Mouse (Mus musculus) hindbrain, embryonic 14.5 days (tissue): ENCODE data around the gene Coq10a. TPM values are rescaled to one million over a fixed set of nuclear protein-coding genes. Genes with fewer than 3 reads are reported as not detected.
"Not testable (repeated sequence)": the region's sequence is repeated elsewhere in the genome, so short reads cannot be mapped to it uniquely, and the experiment has no call there.

Experiments used
- ATAC-seq: fragments of 200-750 bp; cut with Nextera tagmentation; 2 replicates; pipeline ENCODE4 v1.8.0; 2017; ENCODE audit warnings: moderate number of reproducible peaks, mild to moderate bottlenecking, moderate TSS enrichment, moderate library complexity; ENCODE audit not compliant: low FRiP score
- DNase-seq: peaks from one replicate; pipeline ENCODE4 v3.0.0-alpha.2; 2015; ENCODE audit warnings: low spot score
- H3K27ac ChIP-seq: fragments of 300-500 bp; sonication (generic); 2 replicates; pipeline ENCODE4 v1.5.1; 2014; ENCODE audit warnings: mild to moderate bottlenecking, moderate library complexity
- H3K27me3 ChIP-seq: fragments of 300-500 bp; sonication (generic); 2 replicates; pipeline ENCODE4 v1.6.1; 2014; ENCODE audit warnings: mild to moderate bottlenecking, low read length, mixed read lengths; ENCODE audit not compliant: control insufficient read depth, insufficient read depth
- H3K36me3 ChIP-seq: fragments of 300-500 bp; sonication (generic); replicated peaks from 2 replicates; pipeline ENCODE4 v1.6.1; 2014; ENCODE audit not compliant: control insufficient read depth, insufficient read depth
- H3K4me1 ChIP-seq: fragments of 300-500 bp; sonication (generic); replicated peaks from 2 replicates; pipeline ENCODE4 v1.6.1; 2014; ENCODE audit warnings: antibody characterized with exemption, low read length, mixed read lengths; ENCODE audit not compliant: control insufficient read depth, insufficient read depth
- H3K4me2 ChIP-seq: fragments of 300-500 bp; sonication (generic); replicated peaks from 2 replicates; pipeline ENCODE4 v1.6.1; 2014; ENCODE audit warnings: mild to moderate bottlenecking, moderate library complexity
- H3K4me3 ChIP-seq: fragments of 300-500 bp; sonication (generic); replicated peaks from 2 replicates; pipeline ENCODE4 v1.5.1; 2014; ENCODE audit warnings: mild to moderate bottlenecking, low read length
- H3K9ac ChIP-seq: fragments of 300-500 bp; sonication (generic); 2 replicates; pipeline ENCODE4 v1.6.1; 2014
- H3K9me3 ChIP-seq: fragments of 300-500 bp; sonication (generic); 2 replicates; pipeline ENCODE4 v1.6.1; 2016; ENCODE audit warnings: low read length; ENCODE audit not compliant: control insufficient read depth
- WGBS: fragments of 180-500 bp; shearing (Covaris S2); extraction: QIAGEN DNeasy Blood & Tissue Kit; methylation state at CpG from one replicate; pipeline ENCODE4 v1.1.7; 2014; 5-methylcytosine and 5-hydroxymethylcytosine counted together
- polyA plus RNA-seq: library from polyadenylated mRNA; unstranded; fragments of >200 nt; fragmentation: Nextera tagmentation; extraction: Ambion mirVana; gene quantifications from 2 replicates; pipeline ENCODE4 v1.2.1, GENCODE M21; 2014

Coq10a gene
- polyA plus RNA-seq, 1 experiment from 2014 or later: 50.8 TPM

GRCm38 (mm10) chr10:128340257-128340656 lies 28.5 kb downstream of the Coq10a start:
- H3K36me3 ChIP-seq: 0 out of 2 replicates have a peak, but pooled peaks cover 3% of the 10 kb centered on the region
- no peaks in the 10 kb centered on the region for H3K9me3 ChIP-seq
- no peak overlapping the region for H3K4me3 ChIP-seq
- no peak for DNase-seq
- H3K4me1 ChIP-seq: peaks cover 16% of the 10 kb centered on the region
- no peaks in the 10 kb centered on the region for H3K27me3 ChIP-seq
- no peak for ATAC-seq
- 83% methylated on average over 2 of the region's 2 CpGs for WGBS
- no peak overlapping the region for H3K4me2 ChIP-seq
- no peak overlapping the region for H3K9ac ChIP-seq
- H3K27ac ChIP-seq: no peak overlapping the region

- Histone ChIP-seq H3K4me2 (peak overlapping the region; percentile 63), H3K9ac (0 out of 2 replicates have a peak overlapping the region, but pooled peaks have one; percentile 86), H3K4me3 (peak overlapping the region; percentile 74), H3K4me1 (peaks cover 13% of the 10 kb centered on the region), H3K9me3 (no peaks in the 10 kb centered on the region), H3K36me3 (0 out of 2 replicates have a peak, but pooled peaks cover 3% of the 10 kb centered on the region), H3K27me3 (no peaks in the 10 kb centered on the region), H3K27ac (no peak overlapping the region)
- DNase-seq (no peak), ATAC-seq (no peak)
- WGBS: 71% methylated on average over 2 of the region's 2 CpGs
These were observed 29.8 kb downstream of the Coq10a start for GRCm38 (mm10) chr10:128338948-128339347.

- Histone ChIP-seq H3K9me3 (no peaks in the 10 kb centered on the region), H3K4me3 (peak overlapping the region; percentile 74), H3K4me2 (peak overlapping the region; percentile 63), H3K4me1 (peaks cover 13% of the 10 kb centered on the region), H3K27ac (peak overlapping the region; percentile 87), H3K9ac (peak overlapping the region; percentile 86), H3K27me3 (no peaks in the 10 kb centered on the region), H3K36me3 (0 out of 2 replicates have a peak, but pooled peaks cover 3% of the 10 kb centered on the region)
- WGBS: 26% methylated on average over 5 of the region's 5 CpGs
- ATAC-seq (no peak), DNase-seq (no peak)
These were observed 30.4 kb downstream of the Coq10a start for GRCm38 (mm10) chr10:128338415-128338814.

GRCm38 (mm10) chr10:128337306-128338181 lies 31.3 kb downstream of the Coq10a start, which contains the start of gene Cs:
Gene Cs, plus strand, starts transcription at chr10:128337734.
- WGBS: 1% methylated on average over 61 of the region's 61 CpGs
- Histone ChIP-seq H3K27me3 (no peaks in the 10 kb centered on the region), H3K36me3 (0 out of 2 replicates have a peak, but pooled peaks cover 3% of the 10 kb centered on the region), H3K4me3 (peak within 1 kb of the TSS; percentile 74), H3K4me1 (peaks cover 13% of the 10 kb centered on the region), H3K9ac (peak within 1 kb of the TSS; percentile 86), H3K4me2 (peak within 1 kb of the TSS; percentile 63), H3K9me3 (no peaks in the 10 kb centered on the region), H3K27ac (peak within 1 kb of the TSS; percentile 87)
- peak; percentile 96 for DNase-seq
- peak; percentile 98 for ATAC-seq

- Histone ChIP-seq H3K27ac (no peak overlapping the region), H3K4me3 (peak overlapping the region; percentile 74), H3K4me1 (peaks cover 13% of the 10 kb centered on the region), H3K9me3 (no peaks in the 10 kb centered on the region), H3K4me2 (peak overlapping the region; percentile 57), H3K36me3 (0 out of 2 replicates have a peak, but pooled peaks cover 3% of the 10 kb centered on the region), H3K27me3 (no peaks in the 10 kb centered on the region), H3K9ac (peak overlapping the region; percentile 52; the same call in 1 of the 2 replicates)
- 84% methylated on average over 3 of the region's 3 CpGs for WGBS
- ATAC-seq (no peak), DNase-seq (no peak)
These were observed 32.2 kb downstream of the Coq10a start for GRCm38 (mm10) chr10:128336597-128336996.

GRCm38 (mm10) chr10:128336195-128336594 lies 32.6 kb downstream of the Coq10a start:
- ATAC-seq (no peak), DNase-seq (no peak)
- no peaks in the 10 kb centered on the region for H3K9me3 ChIP-seq
- no peak overlapping the region for H3K27ac ChIP-seq
- H3K27me3 ChIP-seq: no peaks in the 10 kb centered on the region
- 97% methylated on average over 3 of the region's 3 CpGs for WGBS
- no peak overlapping the region for H3K4me3 ChIP-seq
- no peak overlapping the region for H3K9ac ChIP-seq
- peaks cover 13% of the 10 kb centered on the region for H3K4me1 ChIP-seq
- H3K36me3 ChIP-seq: 0 out of 2 replicates have a peak, but pooled peaks cover 3% of the 10 kb centered on the region
- no peak overlapping the region for H3K4me2 ChIP-seq

- H3K4me2 ChIP-seq: no peak overlapping the region
- peaks cover 13% of the 10 kb centered on the region for H3K4me1 ChIP-seq
- 0 out of 2 replicates have a peak, but pooled peaks cover 3% of the 10 kb centered on the region for H3K36me3 ChIP-seq
- ATAC-seq (no peak), DNase-seq (peak; percentile 75)
- 2% methylated on average over 4 of the region's 4 CpGs for WGBS
- no peak overlapping the region for H3K4me3 ChIP-seq
- no peak overlapping the region for H3K9ac ChIP-seq
- no peaks in the 10 kb centered on the region for H3K9me3 ChIP-seq
- no peak overlapping the region for H3K27ac ChIP-seq
- no peaks in the 10 kb centered on the region for H3K27me3 ChIP-seq
These were observed 33.2 kb downstream of the Coq10a start for GRCm38 (mm10) chr10:128335582-128335981.

- H3K9me3 ChIP-seq, DNase-seq, H3K4me1 ChIP-seq, H3K4me3 ChIP-seq, H3K27ac ChIP-seq, H3K9ac ChIP-seq, H3K27me3 ChIP-seq, H3K4me2 ChIP-seq, ATAC-seq: not testable (repeated sequence)
- 82% methylated on average over 5 of the region's 6 CpGs for WGBS
- peaks cover 16% of the 10 kb centered on the region for H3K36me3 ChIP-seq
These were observed 36.2 kb downstream of the Coq10a start for GRCm38 (mm10) chr10:128332358-128333249.

- H3K9ac ChIP-seq: no peak overlapping the region
- peaks cover 42% of the 10 kb centered on the region for H3K36me3 ChIP-seq
- H3K27me3 ChIP-seq: no peaks in the 10 kb centered on the region
- no peak overlapping the region for H3K27ac ChIP-seq
- DNase-seq: no peak
- ATAC-seq: no peak
- WGBS: 90% methylated on average over 10 of the region's 10 CpGs
- H3K4me1 ChIP-seq: peaks cover 15% of the 10 kb centered on the region
- no peaks in the 10 kb centered on the region for H3K9me3 ChIP-seq
- H3K4me3 ChIP-seq: no peak overlapping the region
- H3K4me2 ChIP-seq: no peak overlapping the region
These were observed 41.2 kb downstream of the Coq10a start for GRCm38 (mm10) chr10:128327610-128328009.
